Mouse (Mus musculus) spleen, postnatal 10 days (tissue): ENCODE measurements at regions not wholly inside any gene's neighbourhood (a gene's known extent, or its start where the extent isn't known, plus 50 kb on each side); places are given as distances from the start of the nearest gene placed in this dataset.

Source experiments
- DNase-seq, 2 experiments: peaks; one replicate each; pipeline ENCODE4 v3.0.0; 2021 to 2022; ENCODE audit warnings: low spot score in 2 of 2

GRCm38 (mm10) chr2:101175124-101175523 lies 449.4 kb upstream of the Rag2 start:
- no peak for DNase-seq

- DNase-seq, result no peak
Measured at GRCm38 (mm10) chr2:101206637-101207036, 417.9 kb upstream of the Rag2 start.

GRCm38 (mm10) chr2:101209136-101209535 lies 415.4 kb upstream of the Rag2 start:
- no peak for DNase-seq

- DNase-seq, result no peak
Measured at GRCm38 (mm10) chr2:101220759-101221158, 403.8 kb upstream of the Rag2 start.

- DNase-seq, result no peak
Measured at GRCm38 (mm10) chr2:101242983-101243382, 381.5 kb upstream of the Rag2 start.

- no peak for DNase-seq
Measured at GRCm38 (mm10) chr2:101247133-101247532, 377.4 kb upstream of the Rag2 start.

- DNase-seq, result no peak
Measured at GRCm38 (mm10) chr2:101252228-101252627, 372.3 kb upstream of the Rag2 start.

- DNase-seq, result no peak
Measured at GRCm38 (mm10) chr2:101256464-101256863, 368.1 kb upstream of the Rag2 start.

- DNase-seq, result no peak
Measured at GRCm38 (mm10) chr2:101263934-101264333, 360.6 kb upstream of the Rag2 start.

- no peak for DNase-seq
Measured at GRCm38 (mm10) chr2:101266685-101267374, 357.7 kb upstream of the Rag2 start.

GRCm38 (mm10) chr2:101274045-101274664 lies 350.4 kb upstream of the Rag2 start:
- DNase-seq, result no peak

- DNase-seq, result no peak
Measured at GRCm38 (mm10) chr2:101284886-101285285, 339.6 kb upstream of the Rag2 start.

- no peak for DNase-seq
Measured at GRCm38 (mm10) chr2:101288119-101288518, 336.4 kb upstream of the Rag2 start.

GRCm38 (mm10) chr2:101289168-101289567 lies 335.4 kb upstream of the Rag2 start:
- DNase-seq, result no peak

- no peak for DNase-seq
Measured at GRCm38 (mm10) chr2:101290738-101291137, 333.8 kb upstream of the Rag2 start.

- no peak for DNase-seq
Measured at GRCm38 (mm10) chr2:101295678-101296368, 328.7 kb upstream of the Rag2 start.

- no peak for DNase-seq
Measured at GRCm38 (mm10) chr2:101296369-101296682, 328.2 kb upstream of the Rag2 start.

- no peak for DNase-seq
Measured at GRCm38 (mm10) chr2:101296778-101297177, 327.7 kb upstream of the Rag2 start.

GRCm38 (mm10) chr2:101299126-101299525 lies 325.4 kb upstream of the Rag2 start:
- DNase-seq, result no peak

GRCm38 (mm10) chr2:101300106-101300505 lies 324.4 kb upstream of the Rag2 start:
- no peak for DNase-seq

- no peak for DNase-seq
Measured at GRCm38 (mm10) chr2:101321286-101321914, 303.1 kb upstream of the Rag2 start.

- DNase-seq, result no peak
Measured at GRCm38 (mm10) chr2:101356709-101357108, 267.8 kb upstream of the Rag2 start.

GRCm38 (mm10) chr2:101364256-101364655 lies 260.3 kb upstream of the Rag2 start:
- DNase-seq, result no peak
